Mouse (Mus musculus): ENCODE measurements around the gene Mrgpra6.

Gene Mrgpra6

GRCm38 (mm10) chr7:47204830-47205229 is at the start of gene Mrgpra6:
Mrgpra6 (minus strand) TSS chr7:47204920.
- DNase-seq (ENCODE audit: low spot score) = no peak

- no peak for DNase-seq (ENCODE audit: low spot score)
These were observed 48.0 kb upstream of the Mrgpra6 start, which contains the start of gene Mrgpra9 for GRCm38 (mm10) chr7:47252770-47253169. Mrgpra9 (minus strand) TSS chr7:47252848.

- DNase-seq (ENCODE audit: low spot score) = no peak
These were observed 39.9 kb upstream of the Mrgpra6 start for GRCm38 (mm10) chr7:47244658-47245057.

GRCm38 (mm10) chr7:47195271-47195670 is 9.4 kb downstream of the Mrgpra6 start:
- no peak for DNase-seq (ENCODE audit: low spot score)

GRCm38 (mm10) chr7:47170814-47171213 is 33.9 kb downstream of the Mrgpra6 start:
- no peak for DNase-seq (ENCODE audit: low spot score)

- no peak for DNase-seq (ENCODE audit: low spot score)
These were observed 39.7 kb downstream of the Mrgpra6 start for GRCm38 (mm10) chr7:47165028-47165427.

- DNase-seq (ENCODE audit: low spot score) = no peak
These were observed 41.5 kb downstream of the Mrgpra6 start for GRCm38 (mm10) chr7:47163203-47163602.

- no peak for DNase-seq (ENCODE audit: low spot score)
These were observed 46.3 kb downstream of the Mrgpra6 start for GRCm38 (mm10) chr7:47158451-47158850.

GRCm38 (mm10) chr7:47157743-47158142 is 47.0 kb downstream of the Mrgpra6 start:
- DNase-seq (ENCODE audit: low spot score) = no peak

GRCm38 (mm10) chr7:47155849-47156248 is 48.9 kb downstream of the Mrgpra6 start:
- DNase-seq (ENCODE audit: low spot score) = no peak

- no peak for DNase-seq (ENCODE audit: low spot score)
These were observed 49.3 kb downstream of the Mrgpra6 start for GRCm38 (mm10) chr7:47155396-47155795.

- no peak for DNase-seq (ENCODE audit: low spot score)
These were observed 54.2 kb downstream of the Mrgpra6 start for GRCm38 (mm10) chr7:47150420-47151061.

GRCm38 (mm10) chr7:47148298-47148697 is 56.4 kb downstream of the Mrgpra6 start:
- DNase-seq (ENCODE audit: low spot score) = no peak

- peak; percentile 55 for DNase-seq (ENCODE audit: low spot score)
These were observed 58.5 kb downstream of the Mrgpra6 start for GRCm38 (mm10) chr7:47146034-47146812.

- no peak for DNase-seq (ENCODE audit: low spot score)
These were observed 60.4 kb downstream of the Mrgpra6 start for GRCm38 (mm10) chr7:47144299-47144698.

GRCm38 (mm10) chr7:47139823-47140325 is 64.8 kb downstream of the Mrgpra6 start:
- no peak for DNase-seq (ENCODE audit: low spot score)

Measured in layer of hippocampus, adult 9-10 months (tissue).